Mouse (Mus musculus): ENCODE measurements around the gene Prpf6.

GRCm38 (mm10) chr2:181582939-181583338 lies 8.7 kb upstream of the Prpf6 start:
- TF ChIP-seq POU5F1 (IDR thresholded peaks at IDR 0.05; ENCODE audit: borderline replicate concordance, low read length) (no peak), CTCF (conservative IDR thresholded peaks at IDR 0.05; ENCODE audit: low read length) (no peak)
